Mouse (Mus musculus) liver, postnatal 0 days (tissue): Measurements from ENCODE around the gene Smo.

Experiments
- CTCF ChIP-seq: sonication (generic); IDR thresholded peaks from 2 replicates; pipeline ENCODE4 v1.5.1; 2016; ENCODE audit warnings: antibody characterized with exemption, low read depth
- EP300 ChIP-seq: IDR thresholded peaks from 2 replicates; pipeline ENCODE4 v1.6.1; 2016; ENCODE audit warnings: antibody characterized with exemption, low read depth, mild to moderate bottlenecking

DNA sequence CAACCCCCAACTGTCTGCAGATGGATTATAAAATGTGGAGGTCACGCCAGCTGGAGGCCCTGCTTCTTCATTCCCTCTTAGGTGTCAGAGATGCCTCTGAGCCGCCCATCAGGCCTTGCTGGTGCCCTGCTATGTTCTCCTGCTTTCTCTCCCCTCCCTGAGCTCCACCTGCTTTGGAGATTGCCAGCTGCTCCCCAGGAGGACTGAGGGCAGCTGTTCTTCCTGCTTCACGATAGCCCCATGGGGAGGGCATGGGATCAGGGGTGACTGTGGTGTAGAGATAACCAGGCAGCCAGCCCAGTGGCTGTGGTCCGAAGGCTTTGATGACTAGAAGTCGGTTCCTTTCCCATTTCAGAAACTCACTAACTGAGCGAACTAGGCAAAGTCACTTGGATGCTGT is 34.3 kb upstream of the Smo start:
- TF ChIP-seq CTCF: no peak
- TF ChIP-seq EP300: peak; percentile 100
